Mouse (Mus musculus) bone marrow macrophage, adult 2 months (primary cell): ENCODE data around the gene Pbx2.

ENCODE experiments used
- CTCF ChIP-seq: IDR thresholded peaks from 2 replicates; pipeline ENCODE4 v1.5.1; 2012; ENCODE audit warnings: low read depth, mild to moderate bottlenecking, low read length, moderate library complexity
- POLR2A ChIP-seq: IDR thresholded peaks from 2 replicates; pipeline ENCODE4 v1.6.1; 2012; ENCODE audit warnings: mild to moderate bottlenecking, low read depth, low read length, borderline replicate concordance

DNA sequence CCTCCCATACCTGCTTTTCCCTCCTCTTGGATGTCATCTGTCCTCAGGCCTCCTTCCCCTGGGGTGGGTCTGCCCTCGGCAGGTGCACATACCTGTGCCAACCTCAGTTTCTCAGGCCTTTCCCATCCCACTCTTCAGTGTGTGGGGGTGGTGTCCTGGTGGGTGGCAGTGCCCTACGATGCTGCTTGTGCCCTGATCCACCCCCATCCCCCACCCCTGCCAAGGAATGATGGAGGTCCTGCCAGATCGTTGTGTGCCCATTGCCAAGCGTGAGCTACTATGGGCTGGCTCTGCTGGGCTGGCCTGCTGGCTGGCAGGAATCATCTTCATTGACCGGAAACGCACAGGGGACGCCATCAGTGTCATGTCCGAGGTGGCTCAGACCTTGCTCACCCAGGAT lies 20.0 kb downstream of the Pbx2 start:
- no peak for TF ChIP-seq POLR2A
- TF ChIP-seq CTCF, result no peak
